Mouse (Mus musculus): ENCODE measurements around the gene Rnf183.

DNA sequence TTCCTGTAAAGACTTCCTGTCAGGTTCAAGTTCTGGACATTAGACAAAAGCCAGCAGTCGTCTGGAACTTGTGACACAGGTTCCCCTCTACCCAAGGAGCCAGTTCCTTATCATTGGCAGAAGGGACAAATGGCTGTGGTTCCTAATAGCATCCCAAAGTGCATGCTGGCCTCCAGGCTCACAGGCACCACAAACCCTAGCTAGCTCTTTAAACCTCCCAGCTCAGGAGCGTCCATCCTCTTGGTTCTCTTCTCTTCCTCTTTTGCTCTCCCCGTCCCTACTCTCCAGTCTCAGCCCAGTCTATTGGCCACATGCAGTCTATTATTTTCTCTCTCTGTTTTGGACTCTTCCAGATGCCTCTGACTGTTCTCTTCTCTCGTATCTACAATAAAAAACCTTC lies 4.7 kb upstream of the Rnf183 start:
- TF ChIP-seq CTCF (IDR thresholded peaks at IDR 0.05; ENCODE audit: control insufficient read depth, insufficient read depth, insufficient replicate concordance, low read depth, low read length) = no peak
- TF ChIP-seq POLR2A (IDR thresholded peaks at IDR 0.05; ENCODE audit: control insufficient read depth, low read depth, low read length) = no peak

Data from testis, adult 2 months (tissue).